Mouse (Mus musculus) naive thymus-derived CD4-positive, alpha-beta T cell, adult 5 months (primary cell): ENCODE data around the gene Lyg2. TPM values are rescaled to one million over a fixed set of nuclear protein-coding genes. Genes with fewer than 3 reads are reported as not detected.

Experiments
- polyA plus RNA-seq: library from polyadenylated mRNA; unstranded; fragments of 100-300 nt; shearing (Covaris generic); gene quantifications from one replicate; pipeline ENCODE4 v1.2.1, GENCODE M21; 2017

The Lyg2 gene
- not detected for polyA plus RNA-seq

GRCm38 (mm10) chr1:37916393-37916792 lies at the start of gene Lyg2:
Lyg2 (minus strand) TSS chr1:37916493.

GRCm38 (mm10) chr1:37957659-37958058 lies 41.4 kb upstream of the Lyg2 start, which contains the start of gene Lyg1:
Lyg1 (minus strand) TSS chr1:37957759.

GRCm38 (mm10) chr1:37890025-37890652 lies 26.2 kb downstream of the Lyg2 start, which contains the start of the genes Mitd1 and Mrpl30:
Mitd1 (minus strand) TSS chr1:37890411.
Mrpl30 (plus strand) TSS chr1:37890477.

GRCm38 (mm10) chr1:37871704-37872103 lies 44.6 kb downstream of the Lyg2 start, which contains the start of gene Lipt1:
Lipt1 (plus strand) TSS chr1:37871738.

GRCm38 (mm10) chr1:37866286-37866685 lies 50.0 kb downstream of the Lyg2 start, which contains the start of gene Tsga10:
Tsga10 (minus strand) TSS chr1:37866429.

Other genes with a start within 250 kb of the Lyg2 start
- gene 2010300C02Rik, start 196.4 kb downstream of the Lyg2 start, polyA plus RNA-seq = 0.87 TPM
- 2.5 TPM for gene Tsga10, start 50.1 kb downstream of the Lyg2 start, polyA plus RNA-seq
- gene Lipt1, start 44.8 kb downstream of the Lyg2 start, polyA plus RNA-seq = 1.6 TPM
- 58.0 TPM for gene Mitd1, start 26.1 kb downstream of the Lyg2 start, polyA plus RNA-seq
- 169 TPM for gene Mrpl30, start 26.0 kb downstream of the Lyg2 start, polyA plus RNA-seq
- gene Lyg1, start 41.3 kb upstream of the Lyg2 start, polyA plus RNA-seq = not detected
- gene Txndc9, start 81.4 kb upstream of the Lyg2 start, polyA plus RNA-seq = 89.8 TPM
- gene Eif5b, start 81.5 kb upstream of the Lyg2 start, polyA plus RNA-seq = 23.4 TPM
- 53.0 TPM for gene Rev1, start 213.3 kb upstream of the Lyg2 start, polyA plus RNA-seq